Mouse (Mus musculus) midbrain, embryonic 13.5 days (tissue): ENCODE results near the gene Tmem242. TPM values are rescaled to one million over a fixed set of nuclear protein-coding genes. Genes with fewer than 3 reads are reported as not detected.

Experiments used
- ATAC-seq: fragments of 200-750 bp; cut with Nextera tagmentation; 2 replicates; pipeline ENCODE4 v1.8.0; 2017; ENCODE audit warnings: mild to moderate bottlenecking, moderate TSS enrichment, moderate library complexity
- H3K27ac ChIP-seq: fragments of 300-500 bp; sonication (generic); 2 replicates; pipeline ENCODE4 v1.5.1; 2015; ENCODE audit warnings: inconsistent platforms, mild to moderate bottlenecking, moderate library complexity
- H3K27me3 ChIP-seq: fragments of 300-500 bp; sonication (generic); 2 replicates; pipeline ENCODE4 v1.6.1; 2015; ENCODE audit warnings: mild to moderate bottlenecking, inconsistent platforms
- H3K36me3 ChIP-seq: fragments of 300-500 bp; sonication (generic); 2 replicates; pipeline ENCODE4 v1.6.1; 2015; ENCODE audit warnings: mild to moderate bottlenecking, inconsistent platforms
- H3K4me1 ChIP-seq: fragments of 300-500 bp; sonication (generic); replicated peaks from 2 replicates; pipeline ENCODE4 v1.6.1; 2015; ENCODE audit warnings: inconsistent platforms
- H3K4me2 ChIP-seq: fragments of 300-500 bp; sonication (generic); replicated peaks from 2 replicates; pipeline ENCODE4 v1.6.1; 2015; ENCODE audit warnings: moderate library complexity, mild to moderate bottlenecking, inconsistent platforms
- H3K4me3 ChIP-seq: fragments of 300-500 bp; sonication (generic); replicated peaks from 2 replicates; pipeline ENCODE4 v1.5.1; 2015; ENCODE audit warnings: mild to moderate bottlenecking, inconsistent platforms
- H3K9ac ChIP-seq: fragments of 300-500 bp; sonication (generic); replicated peaks from 2 replicates; pipeline ENCODE4 v1.6.1; 2015; ENCODE audit warnings: mild to moderate bottlenecking, inconsistent platforms
- H3K9me3 ChIP-seq: fragments of 300-500 bp; sonication (generic); 2 replicates; pipeline ENCODE4 v1.6.1; 2016; ENCODE audit warnings: mild to moderate bottlenecking, inconsistent platforms
- WGBS: fragments of 180-500 bp; shearing (Covaris S2); methylation state at CpG from one replicate; pipeline ENCODE4 v1.1.7; 2015; 5-methylcytosine and 5-hydroxymethylcytosine counted together
- microRNA-seq: library from miRNA; unstranded; fragments of <30 nt; microRNA quantifications from one replicate; pipeline ENCODE4, GENCODE M21; 2016
- polyA plus RNA-seq: library from polyadenylated mRNA; unstranded; fragments of >200 nt; fragmentation: Nextera tagmentation; extraction: Ambion mirVana; gene quantifications from 2 replicates; pipeline ENCODE4 v1.2.1, GENCODE M21; 2015

Tmem242 gene
- polyA plus RNA-seq, 1 experiment from 2014 or later = 109 TPM

GRCm38 (mm10) chr17:5371032-5371431 lies 69.0 kb downstream of the Tmem242 start:
- no peak overlapping the region for H3K4me2 ChIP-seq
- H3K36me3 ChIP-seq = no peaks in the 10 kb centered on the region
- H3K27ac ChIP-seq = no peak overlapping the region
- ATAC-seq = no peak
- no peaks in the 10 kb centered on the region for H3K27me3 ChIP-seq
- H3K9me3 ChIP-seq = no peaks in the 10 kb centered on the region
- peaks cover 1% of the 10 kb centered on the region; the same call in 1 of the 2 replicates for H3K4me1 ChIP-seq
- no peak overlapping the region for H3K4me3 ChIP-seq
- no peak overlapping the region for H3K9ac ChIP-seq
- WGBS = 76% methylated on average over 4 of the region's 4 CpGs

DNA sequence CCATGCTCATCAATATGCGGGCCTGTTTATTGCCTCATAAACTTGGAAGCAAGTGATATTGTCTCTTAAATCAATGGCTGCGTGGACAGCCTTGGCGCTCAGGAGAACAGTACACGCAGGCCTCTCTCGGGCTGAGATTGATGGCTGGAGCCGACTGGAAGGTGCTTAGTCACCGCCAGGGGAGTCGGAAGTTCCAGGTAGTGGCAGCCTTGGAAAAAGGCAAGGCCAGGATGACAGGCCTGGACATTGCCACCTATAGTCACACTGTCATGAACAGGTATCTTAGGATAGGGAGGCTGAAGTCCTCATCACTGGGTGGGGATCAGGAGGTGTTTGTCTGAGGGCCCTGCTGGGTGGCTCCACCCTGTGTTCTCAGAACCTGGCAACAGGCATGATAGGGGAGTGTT lies 74.1 kb downstream of the Tmem242 start:
- H3K4me1 ChIP-seq = peaks cover 13% of the 10 kb centered on the region; the same call in 1 of the 2 replicates
- no peaks in the 10 kb centered on the region for H3K36me3 ChIP-seq
- H3K27ac ChIP-seq = no peak overlapping the region
- 74% methylated on average over 8 of the region's 8 CpGs for WGBS
- no peaks in the 10 kb centered on the region for H3K9me3 ChIP-seq
- no peak for ATAC-seq
- no peak overlapping the region for H3K4me2 ChIP-seq
- no peak overlapping the region for H3K4me3 ChIP-seq
- H3K27me3 ChIP-seq = no peaks in the 10 kb centered on the region
- H3K9ac ChIP-seq = no peak overlapping the region

Small RNA genes lying within 50 kb of the gene (microRNA-seq; reads per million reads assigned to microRNA genes)
- not detected for gene Gm22475

Other genes starting within 250 kb of the Tmem242 start
- gene Ldhal6b, start 21.5 kb downstream of the Tmem242 start, polyA plus RNA-seq = 0.23 TPM in 1 of 2 replicates, not detected in the other
- 4.4 and 5.8 TPM in 2 replicates for gene Zdhhc14, start 52.3 kb upstream of the Tmem242 start, polyA plus RNA-seq